Mouse (Mus musculus) ovary, postnatal 36 days (tissue): ENCODE measurements around the gene Gm5136.

Source experiments
- DNase-seq: peaks from one replicate; pipeline ENCODE4 v3.0.0; 2022; ENCODE audit warnings: low spot score, mixed read lengths

Gm5136 gene

GRCm38 (mm10) chr10:108699946-108700345, at the start of gene Gm5136:
Gene Gm5136 (minus strand): TSS chr10:108700160.
- DNase-seq: no peak

GRCm38 (mm10) chr10:108743759-108744158, 43.8 kb upstream of the Gm5136 start:
- DNase-seq: no peak

GRCm38 (mm10) chr10:108733982-108734381, 34.0 kb upstream of the Gm5136 start:
- no peak for DNase-seq

- no peak for DNase-seq
Measured at GRCm38 (mm10) chr10:108728961-108729360, 29.0 kb upstream of the Gm5136 start.

- no peak for DNase-seq
Measured at GRCm38 (mm10) chr10:108726391-108726790, 26.4 kb upstream of the Gm5136 start.

- DNase-seq: no peak
Measured at GRCm38 (mm10) chr10:108724878-108725277, 24.9 kb upstream of the Gm5136 start.

- no peak for DNase-seq
Measured at GRCm38 (mm10) chr10:108710514-108710913, 10.6 kb upstream of the Gm5136 start.

- DNase-seq: no peak
Measured at GRCm38 (mm10) chr10:108705658-108706057, 5.7 kb upstream of the Gm5136 start.

GRCm38 (mm10) chr10:108701361-108702128, 1.6 kb upstream of the Gm5136 start:
- no peak for DNase-seq

- no peak for DNase-seq
Measured at GRCm38 (mm10) chr10:108697062-108697461, 2.9 kb downstream of the Gm5136 start.

- no peak for DNase-seq
Measured at GRCm38 (mm10) chr10:108690954-108691353, 9.0 kb downstream of the Gm5136 start.

- no peak for DNase-seq
Measured at GRCm38 (mm10) chr10:108686696-108687095, 13.3 kb downstream of the Gm5136 start.

GRCm38 (mm10) chr10:108679675-108680390, 20.1 kb downstream of the Gm5136 start:
- DNase-seq: no peak

- DNase-seq: no peak
Measured at GRCm38 (mm10) chr10:108677053-108677452, 22.9 kb downstream of the Gm5136 start.

GRCm38 (mm10) chr10:108668944-108669343, 31.0 kb downstream of the Gm5136 start:
- no peak for DNase-seq

- no peak for DNase-seq
Measured at GRCm38 (mm10) chr10:108660295-108660694, 39.7 kb downstream of the Gm5136 start.

GRCm38 (mm10) chr10:108658300-108658699, 41.7 kb downstream of the Gm5136 start:
- no peak for DNase-seq

- DNase-seq: no peak
Measured at GRCm38 (mm10) chr10:108657669-108658068, 42.3 kb downstream of the Gm5136 start.

GRCm38 (mm10) chr10:108656898-108657297, 43.1 kb downstream of the Gm5136 start:
- no peak for DNase-seq

GRCm38 (mm10) chr10:108655074-108655473, 44.9 kb downstream of the Gm5136 start:
- no peak for DNase-seq

- no peak for DNase-seq
Measured at GRCm38 (mm10) chr10:108652831-108653230, 47.1 kb downstream of the Gm5136 start.

- peak; percentile 9 for DNase-seq
Measured at GRCm38 (mm10) chr10:108652066-108652465, 47.9 kb downstream of the Gm5136 start.

- DNase-seq: no peak
Measured at GRCm38 (mm10) chr10:108649174-108649573, 50.8 kb downstream of the Gm5136 start.
